Mouse (Mus musculus) heart, adult 2 months (tissue): Measurements from ENCODE around the gene Elmo1.

ENCODE experiments used
- CTCF ChIP-seq: fragments of 200-600 bp; IDR thresholded peaks from 2 replicates; pipeline ENCODE4 v1.8.1; 2022; ENCODE audit warnings: antibody characterized with exemption, mild to moderate bottlenecking, moderate library complexity
- POLR2A ChIP-seq: fragments of 200-500 bp; IDR thresholded peaks from 2 replicates; pipeline ENCODE4 v1.6.1; 2011; ENCODE audit warnings: mild to moderate bottlenecking, low read depth, low read length, control low read depth; ENCODE audit not compliant: insufficient read depth

DNA sequence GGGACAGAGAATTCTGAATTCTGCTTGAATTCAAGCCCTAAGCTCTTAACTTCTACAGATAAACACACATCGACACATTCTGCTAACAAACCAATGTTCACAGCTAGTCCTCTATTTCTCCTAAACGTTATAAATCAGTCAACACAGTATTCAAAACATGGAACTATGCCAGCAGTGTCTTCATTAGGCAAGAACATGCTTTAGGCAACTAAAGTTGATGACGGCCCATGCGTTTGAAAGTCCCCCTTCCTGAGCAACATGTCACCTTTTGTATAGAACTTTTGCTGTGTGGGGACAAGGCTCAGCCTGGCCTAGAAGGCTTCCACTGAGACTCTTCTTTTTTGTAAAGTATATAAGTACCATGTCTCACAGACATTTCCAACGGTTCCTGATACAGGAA lies 44.6 kb upstream of the Elmo1 start:
- TF ChIP-seq CTCF (no peak), POLR2A (no peak)
